Mouse (Mus musculus): ENCODE results near the gene Ints4. TPM values are rescaled to one million over a fixed set of nuclear protein-coding genes. Genes with fewer than 3 reads are reported as not detected.

The Ints4 gene
- polyA plus RNA-seq, 1 experiment = 18.0 TPM

DNA sequence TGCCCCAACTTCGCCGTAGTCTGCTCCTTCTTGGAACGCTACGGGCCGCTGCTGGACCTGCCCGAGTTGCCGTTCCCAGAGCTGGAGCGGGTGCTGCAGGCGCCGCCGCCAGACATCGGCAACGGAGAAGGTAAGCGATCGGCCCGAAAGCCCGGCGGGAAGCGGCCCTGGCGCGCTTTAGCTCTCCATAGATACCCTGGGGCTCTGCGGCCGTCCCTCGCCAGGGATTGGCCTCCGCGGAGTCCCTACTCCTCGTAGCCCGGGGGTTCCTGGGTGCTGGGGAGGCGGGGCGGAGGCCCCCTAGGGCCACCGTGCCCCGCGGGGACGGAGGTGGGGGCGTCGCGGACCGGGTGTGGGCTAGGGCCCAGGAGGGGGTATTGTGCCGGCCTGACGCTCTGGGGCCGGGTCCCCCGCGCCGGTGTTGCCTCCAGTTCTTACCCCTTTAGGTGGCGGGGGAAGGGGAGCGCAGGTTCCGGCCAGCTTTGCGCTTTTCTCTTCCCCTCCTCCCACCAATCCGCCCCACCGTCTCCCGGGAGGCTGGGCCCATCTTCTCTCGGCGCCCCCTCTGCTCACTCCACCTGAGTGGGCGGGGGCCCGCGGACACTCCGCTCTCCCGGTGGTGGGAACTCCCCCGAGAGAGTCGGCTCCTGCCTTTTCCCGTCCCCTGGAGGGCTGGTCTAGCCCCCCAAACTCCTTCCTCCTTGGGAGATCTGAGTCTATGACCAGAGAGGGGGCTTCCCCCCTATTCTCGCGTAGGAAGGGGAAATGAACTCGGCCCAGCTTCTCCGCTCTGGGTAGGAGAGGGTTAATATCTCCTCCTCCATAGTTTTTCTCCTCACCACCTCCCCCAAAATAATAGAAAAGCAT, 99.5 kb downstream of the Ints4 start:
- no peaks in the 10 kb centered on the region; the same call in 1 of the 2 replicates for H3K4me1 ChIP-seq (ENCODE audit: control insufficient read depth, insufficient read depth, low read length)

DNA sequence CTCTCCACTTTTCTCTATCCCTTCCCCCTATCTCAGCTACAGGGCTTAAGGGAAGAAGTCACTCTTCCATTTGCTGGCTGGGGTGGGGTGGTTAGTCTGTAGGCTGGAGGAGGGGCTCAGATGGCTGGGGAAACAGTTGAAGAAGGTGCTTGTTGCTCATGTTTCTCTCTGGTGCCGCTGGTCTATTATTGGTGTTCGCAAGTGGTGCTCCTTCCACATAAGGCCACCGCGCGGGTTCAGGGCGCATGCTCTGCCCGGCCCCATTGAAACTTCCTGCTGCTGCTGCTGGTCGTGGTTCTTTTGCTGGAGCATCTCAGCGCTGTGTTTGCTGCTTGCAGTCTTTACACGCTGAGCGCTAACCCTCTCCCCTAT, 100.1 kb downstream of the Ints4 start:
- Histone ChIP-seq H3K4me1 (ENCODE audit: control insufficient read depth, insufficient read depth, low read length) (no peaks in the 10 kb centered on the region; the same call in 1 of the 2 replicates), H3K27ac (ENCODE audit: insufficient read depth, low read depth, low read length) (peak overlapping the region; percentile 79), H3K4me3 (ENCODE audit: insufficient read depth, low read length) (peak overlapping the region; percentile 84)
- TF ChIP-seq CTCF (IDR thresholded peaks at IDR 0.05; ENCODE audit: low read depth, low read length) (no peak), POLR2A (IDR thresholded peaks at IDR 0.05; ENCODE audit: borderline replicate concordance, low read depth, low read length) (no peak)

More for the DNA sequence above, 99.5 kb downstream of the Ints4 start:
- H3K4me3 ChIP-seq (ENCODE audit: insufficient read depth, low read length) = peak overlapping the region; percentile 84
- TF ChIP-seq POLR2A (IDR thresholded peaks at IDR 0.05; ENCODE audit: borderline replicate concordance, low read depth, low read length) = peak; percentile 68; the same call in 1 of the 2 replicates
- TF ChIP-seq CTCF (IDR thresholded peaks at IDR 0.05; ENCODE audit: low read depth, low read length) = no peak
- peak overlapping the region; percentile 79 for H3K27ac ChIP-seq (ENCODE audit: insufficient read depth, low read depth, low read length)

DNA sequence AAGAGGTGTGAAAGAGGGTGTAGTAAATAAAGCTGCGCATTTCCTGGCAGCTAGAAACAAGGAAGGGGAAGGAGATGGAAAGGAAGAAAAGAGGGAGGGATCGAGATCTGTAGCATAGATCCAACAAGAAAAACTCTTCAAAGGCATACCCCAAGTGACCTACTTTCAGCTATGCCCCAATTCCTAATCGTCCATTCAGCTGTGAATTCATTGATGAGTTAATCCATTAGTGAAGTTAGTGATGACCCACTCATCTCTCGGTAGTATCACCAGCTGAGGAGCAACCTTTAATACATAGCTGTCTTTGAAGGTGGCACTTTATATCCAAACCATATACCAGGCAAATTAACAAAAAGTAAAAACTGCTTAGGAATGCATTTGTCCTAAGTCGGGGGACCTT, 107.8 kb downstream of the Ints4 start:
- no peak overlapping the region for H3K4me3 ChIP-seq (ENCODE audit: insufficient read depth, low read length)
- no peak for TF ChIP-seq CTCF (IDR thresholded peaks at IDR 0.05; ENCODE audit: low read depth, low read length)
- TF ChIP-seq POLR2A (IDR thresholded peaks at IDR 0.05; ENCODE audit: borderline replicate concordance, low read depth, low read length) = no peak
- peaks cover 23% of the 10 kb centered on the region for H3K4me1 ChIP-seq (ENCODE audit: control insufficient read depth, insufficient read depth, low read length)
- H3K27ac ChIP-seq (ENCODE audit: insufficient read depth, low read depth, low read length) = no peak overlapping the region

DNA sequence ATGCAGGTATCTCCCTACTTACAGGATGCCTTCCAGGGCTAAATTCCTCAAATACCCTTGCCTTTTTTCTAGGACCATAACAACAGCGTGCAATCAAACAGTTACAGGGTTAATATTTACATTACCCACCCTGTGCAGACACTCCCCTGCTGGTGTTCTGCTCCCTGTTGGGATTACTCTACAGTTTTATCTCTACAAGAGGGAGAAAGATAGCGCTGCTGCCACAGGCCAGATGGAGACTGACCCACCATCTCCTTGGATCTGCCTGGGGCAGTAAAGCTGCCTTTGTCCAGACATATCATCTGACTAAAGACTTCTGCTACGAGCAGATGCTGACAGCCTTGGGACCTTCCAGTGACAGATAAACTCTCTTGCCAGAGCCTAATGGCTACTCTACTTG, 109.7 kb downstream of the Ints4 start:
- Histone ChIP-seq H3K27ac (ENCODE audit: insufficient read depth, low read depth, low read length) (no peak overlapping the region), H3K4me3 (ENCODE audit: insufficient read depth, low read length) (no peak overlapping the region), H3K4me1 (ENCODE audit: control insufficient read depth, insufficient read depth, low read length) (peaks cover 23% of the 10 kb centered on the region)
- TF ChIP-seq CTCF (IDR thresholded peaks at IDR 0.05; ENCODE audit: low read depth, low read length) = no peak
- no peak for TF ChIP-seq POLR2A (IDR thresholded peaks at IDR 0.05; ENCODE audit: borderline replicate concordance, low read depth, low read length)

Other genes with a start within 250 kb of the Ints4 start
- gene Usp35, start 148.9 kb upstream of the Ints4 start, polyA plus RNA-seq (2012; ENCODE audit: insufficient read depth, insufficient read length, missing spikeins) = 33.3 and 39.6 TPM in 2 replicates
- 13.4 and 16.3 TPM in 2 replicates for gene Kctd21, start 148.6 kb upstream of the Ints4 start, polyA plus RNA-seq (2012; ENCODE audit: insufficient read depth, insufficient read length, missing spikeins)
- 33.4 and 35.1 TPM in 2 replicates for gene Alg8, start 109.3 kb upstream of the Ints4 start, polyA plus RNA-seq (2012; ENCODE audit: insufficient read depth, insufficient read length, missing spikeins)
- 159 and 174 TPM in 2 replicates for gene Ndufc2, start 81.0 kb upstream of the Ints4 start, polyA plus RNA-seq (2012; ENCODE audit: insufficient read depth, insufficient read length, missing spikeins)
- not detected in 2 replicates for gene Thrsp, start 63.2 kb upstream of the Ints4 start, polyA plus RNA-seq (2012; ENCODE audit: insufficient read depth, insufficient read length, missing spikeins)
- not detected in 2 replicates for gene Kctd14, start 29.6 kb upstream of the Ints4 start, polyA plus RNA-seq (2012; ENCODE audit: insufficient read depth, insufficient read length, missing spikeins)
- gene Aamdc, start 98.5 kb downstream of the Ints4 start, polyA plus RNA-seq (2012; ENCODE audit: insufficient read depth, insufficient read length, missing spikeins) = 15.9 and 20.6 TPM in 2 replicates
- gene Rsf1, start 98.9 kb downstream of the Ints4 start, polyA plus RNA-seq (2012; ENCODE audit: insufficient read depth, insufficient read length, missing spikeins) = 23.1 and 31.4 TPM in 2 replicates
- 35.4 and 41.0 TPM in 2 replicates for gene Clns1a, start 215.7 kb downstream of the Ints4 start, polyA plus RNA-seq (2012; ENCODE audit: insufficient read depth, insufficient read length, missing spikeins)

Data from bone marrow macrophage, adult 2 months (primary cell).